Mouse (Mus musculus): ENCODE data around the gene Hrg. TPM values are rescaled to one million over a fixed set of nuclear protein-coding genes. Genes with fewer than 3 reads are reported as not detected.

Gene Hrg
- polyA plus RNA-seq, 2 experiments = 0.11 TPM; not detected in 1

GRCm38 (mm10) chr16:22947371-22947770, 3.5 kb upstream of the Hrg start:
- TF ChIP-seq POLR2A (IDR thresholded peaks at IDR 0.05; ENCODE audit: borderline replicate concordance, extremely low read depth, insufficient read depth, insufficient read length) = no peak
- Histone ChIP-seq H3K27me3 (ENCODE audit: control insufficient read depth, insufficient read depth, low read length) (no peaks in the 10 kb centered on the region), H3K4me1 (ENCODE audit: control insufficient read depth, insufficient read depth, low read length) (no peaks in the 10 kb centered on the region), H3K27ac (replicated peaks; ENCODE audit: low read depth, low read length) (no peak overlapping the region), H3K36me3 (ENCODE audit: control insufficient read depth, insufficient read depth, low read length) (no peaks in the 10 kb centered on the region), H3K4me3 (replicated peaks; ENCODE audit: low read length) (no peak overlapping the region), H3K9ac (ENCODE audit: low read depth, low read length, severe bottlenecking) (no peak overlapping the region), H3K4me2 (replicated peaks; ENCODE audit: low read depth, low read length, severe bottlenecking) (no peak overlapping the region), H3K9me3 (ENCODE audit: control insufficient read depth, low read length) (no peaks in the 10 kb centered on the region)
- no peak for DNase-seq (ENCODE audit: low spot score)
- 79% methylated on average over 2 of the region's 2 CpGs for WGBS
- ATAC-seq (ENCODE audit: low FRiP score, low read depth) = no peak

GRCm38 (mm10) chr16:22953069-22953468, 2.2 kb downstream of the Hrg start:
- H3K9me3 ChIP-seq (ENCODE audit: control insufficient read depth, low read length) = no peaks in the 10 kb centered on the region
- H3K4me1 ChIP-seq (ENCODE audit: control insufficient read depth, insufficient read depth, low read length) = no peaks in the 10 kb centered on the region
- H3K27ac ChIP-seq (replicated peaks; ENCODE audit: low read depth, low read length) = no peak overlapping the region
- no peak for TF ChIP-seq POLR2A (IDR thresholded peaks at IDR 0.05; ENCODE audit: borderline replicate concordance, extremely low read depth, insufficient read depth, insufficient read length)
- ATAC-seq (ENCODE audit: low FRiP score, low read depth) = no peak
- no peak overlapping the region for H3K4me2 ChIP-seq (replicated peaks; ENCODE audit: low read depth, low read length, severe bottlenecking)
- DNase-seq (ENCODE audit: low spot score) = no peak
- no peak overlapping the region for H3K4me3 ChIP-seq (replicated peaks; ENCODE audit: low read length)
- WGBS = 35% methylated on average over 4 of the region's 4 CpGs
- H3K27me3 ChIP-seq (ENCODE audit: control insufficient read depth, insufficient read depth, low read length) = no peaks in the 10 kb centered on the region
- H3K36me3 ChIP-seq (ENCODE audit: control insufficient read depth, insufficient read depth, low read length) = no peaks in the 10 kb centered on the region
- no peak overlapping the region for H3K9ac ChIP-seq (ENCODE audit: low read depth, low read length, severe bottlenecking)

GRCm38 (mm10) chr16:22955397-22956084, 4.7 kb downstream of the Hrg start:
- no peak for DNase-seq (ENCODE audit: low spot score)

GRCm38 (mm10) chr16:22956085-22956439, 5.2 kb downstream of the Hrg start:
- peak; percentile 44; the same call in 1 of the 2 replicates for ATAC-seq (ENCODE audit: low FRiP score, low read depth)
- H3K4me1 ChIP-seq (ENCODE audit: control insufficient read depth, insufficient read depth, low read length) = no peaks in the 10 kb centered on the region
- H3K9ac ChIP-seq (ENCODE audit: low read depth, low read length, severe bottlenecking) = no peak overlapping the region
- no peak overlapping the region for H3K27ac ChIP-seq (replicated peaks; ENCODE audit: low read depth, low read length)
- H3K4me2 ChIP-seq (replicated peaks; ENCODE audit: low read depth, low read length, severe bottlenecking) = no peak overlapping the region
- 77% methylated on average over 11 of the region's 11 CpGs for WGBS
- no peak for DNase-seq (ENCODE audit: low spot score)
- no peaks in the 10 kb centered on the region for H3K36me3 ChIP-seq (ENCODE audit: control insufficient read depth, insufficient read depth, low read length)
- no peaks in the 10 kb centered on the region for H3K9me3 ChIP-seq (ENCODE audit: control insufficient read depth, low read length)
- TF ChIP-seq POLR2A (IDR thresholded peaks at IDR 0.05; ENCODE audit: borderline replicate concordance, extremely low read depth, insufficient read depth, insufficient read length) = no peak
- no peak overlapping the region for H3K4me3 ChIP-seq (replicated peaks; ENCODE audit: low read length)
- H3K27me3 ChIP-seq (ENCODE audit: control insufficient read depth, insufficient read depth, low read length) = no peaks in the 10 kb centered on the region

More at GRCm38 (mm10) chr16:22955397-22956084, 4.7 kb downstream of the Hrg start:
- Histone ChIP-seq H3K9ac (ENCODE audit: low read depth, low read length, severe bottlenecking) (no peak overlapping the region), H3K27ac (replicated peaks; ENCODE audit: low read depth, low read length) (no peak overlapping the region), H3K36me3 (ENCODE audit: control insufficient read depth, insufficient read depth, low read length) (no peaks in the 10 kb centered on the region), H3K4me2 (replicated peaks; ENCODE audit: low read depth, low read length, severe bottlenecking) (no peak overlapping the region), H3K27me3 (ENCODE audit: control insufficient read depth, insufficient read depth, low read length) (no peaks in the 10 kb centered on the region), H3K4me3 (replicated peaks; ENCODE audit: low read length) (no peak overlapping the region), H3K4me1 (ENCODE audit: control insufficient read depth, insufficient read depth, low read length) (no peaks in the 10 kb centered on the region), H3K9me3 (ENCODE audit: control insufficient read depth, low read length) (no peaks in the 10 kb centered on the region)
- 61% methylated on average over 13 of the region's 13 CpGs for WGBS
- peak; percentile 41; the same call in 1 of the 2 replicates for ATAC-seq (ENCODE audit: low FRiP score, low read depth)
- TF ChIP-seq POLR2A (IDR thresholded peaks at IDR 0.05; ENCODE audit: borderline replicate concordance, extremely low read depth, insufficient read depth, insufficient read length) = no peak

GRCm38 (mm10) chr16:22961073-22961472, 10.2 kb downstream of the Hrg start:
- no peak for TF ChIP-seq POLR2A (IDR thresholded peaks at IDR 0.05; ENCODE audit: borderline replicate concordance, extremely low read depth, insufficient read depth, insufficient read length)
- DNase-seq (ENCODE audit: low spot score) (no peak), ATAC-seq (ENCODE audit: low FRiP score, low read depth) (no peak)
- H3K9ac ChIP-seq (ENCODE audit: low read depth, low read length, severe bottlenecking) = no peak overlapping the region
- H3K27me3 ChIP-seq (ENCODE audit: control insufficient read depth, insufficient read depth, low read length) = no peaks in the 10 kb centered on the region
- H3K4me3 ChIP-seq (replicated peaks; ENCODE audit: low read length) = no peak overlapping the region
- no peaks in the 10 kb centered on the region for H3K9me3 ChIP-seq (ENCODE audit: control insufficient read depth, low read length)
- WGBS = 94% methylated on average over 8 of the region's 8 CpGs
- no peaks in the 10 kb centered on the region for H3K36me3 ChIP-seq (ENCODE audit: control insufficient read depth, insufficient read depth, low read length)
- H3K27ac ChIP-seq (replicated peaks; ENCODE audit: low read depth, low read length) = no peak overlapping the region
- H3K4me1 ChIP-seq (ENCODE audit: control insufficient read depth, insufficient read depth, low read length) = no peaks in the 10 kb centered on the region
- H3K4me2 ChIP-seq (replicated peaks; ENCODE audit: low read depth, low read length, severe bottlenecking) = no peak overlapping the region
